Mouse (Mus musculus) heart, postnatal 0 days (tissue): Measurements from ENCODE around the gene Cux1.

Experiments used
- CTCF ChIP-seq: IDR thresholded peaks from 2 replicates; pipeline ENCODE4 v1.5.1; 2016; ENCODE audit warnings: antibody characterized with exemption, control low read depth, low read depth
- EP300 ChIP-seq: IDR thresholded peaks from 2 replicates; pipeline ENCODE4 v1.6.1; 2016; ENCODE audit warnings: antibody characterized with exemption, low read depth

GRCm38 (mm10) chr5:136525896-136526544, 41.3 kb downstream of the Cux1 start:
- TF ChIP-seq CTCF: no peak
- no peak for TF ChIP-seq EP300
